Mouse (Mus musculus): ENCODE data around the gene Stpg2. TPM values are rescaled to one million over a fixed set of nuclear protein-coding genes. Genes with fewer than 3 reads are reported as not detected.

Stpg2 gene
- polyA plus RNA-seq (2021; fragmentation: Nextera tagmentation) = 0.04 TPM in 1 of 2 replicates, not detected in the other
- long read RNA-seq, experiment 1 = 0 reads
- long read RNA-seq, experiment 2 = 0 reads

GRCm38 (mm10) chr3:139205444-139205998 lies at the start of gene Stpg2:
Stpg2 (plus strand) TSS chr3:139205694.

Other genes with a start within 250 kb of the Stpg2 start
- 107 and 238 TPM in 2 replicates for gene Rap1gds1, start 130.5 kb upstream of the Stpg2 start, polyA plus RNA-seq (2021; fragmentation: Nextera tagmentation)

Measured in left cerebral cortex, adult 6 months (tissue).